Mouse (Mus musculus) heart, embryonic 14.5 days (tissue): ENCODE results near the gene Slc13a4. TPM values are rescaled to one million over a fixed set of nuclear protein-coding genes. Genes with fewer than 3 reads are reported as not detected.

Source experiments
- ATAC-seq: fragments of 200-750 bp; cut with Nextera tagmentation; 2 replicates; pipeline ENCODE4 v1.8.0; 2017; ENCODE audit warnings: low read depth, moderate TSS enrichment; ENCODE audit not compliant: insufficient number of reproducible peaks, insufficient read depth, low FRiP score
- H3K27ac ChIP-seq, 2 experiments: fragments of 200-500 bp in 1 of 2; fragments of 300-500 bp in 1 of 2; sonication (generic) in 1 of 2; replicated peaks in 1 of 2; 2 replicates each; pipeline ENCODE4 v1.5.1; 2012 to 2014; ENCODE audit warnings: low read depth in 2 of 2, low read length in 2 of 2, control low read depth in 1 of 2, mild to moderate bottlenecking in 1 of 2, mixed read lengths in 1 of 2; ENCODE audit not compliant: control insufficient read depth in 1 of 2, insufficient read depth in 1 of 2
- H3K27me3 ChIP-seq: fragments of 300-500 bp; sonication (generic); 2 replicates; pipeline ENCODE4 v1.6.1; 2014; ENCODE audit warnings: mild to moderate bottlenecking, low read length, control low read depth; ENCODE audit not compliant: control insufficient read depth, insufficient read depth
- H3K36me3 ChIP-seq: fragments of 300-500 bp; sonication (generic); 2 replicates; pipeline ENCODE4 v1.6.1; 2014; ENCODE audit warnings: mild to moderate bottlenecking, control low read depth, low read length, mixed read lengths; ENCODE audit not compliant: control insufficient read depth, insufficient read depth
- H3K4me1 ChIP-seq, 2 experiments: fragments of 200-500 bp in 1 of 2; fragments of 300-500 bp in 1 of 2; sonication (generic) in 1 of 2; 2 replicates each; pipeline ENCODE4 v1.6.1; 2012 to 2014; ENCODE audit warnings: low read length in 2 of 2, control low read depth in 1 of 2, mixed read lengths in 1 of 2; ENCODE audit not compliant: control insufficient read depth in 2 of 2, insufficient read depth in 2 of 2
- H3K4me2 ChIP-seq: fragments of 300-500 bp; sonication (generic); 2 replicates; pipeline ENCODE4 v1.6.1; 2014; ENCODE audit warnings: mild to moderate bottlenecking, low read length
- H3K4me3 ChIP-seq, 2 experiments: fragments of 200-500 bp in 1 of 2; fragments of 300-500 bp in 1 of 2; sonication (generic) in 1 of 2; 2 replicates each; pipeline ENCODE4 v1.5.1; 2012 to 2014; ENCODE audit warnings: low read length in 2 of 2, mild to moderate bottlenecking in 2 of 2, control low read depth in 1 of 2, low read depth in 1 of 2, moderate library complexity in 1 of 2; ENCODE audit not compliant: control insufficient read depth in 1 of 2, insufficient read depth in 1 of 2
- H3K9ac ChIP-seq: fragments of 300-500 bp; sonication (generic); 2 replicates; pipeline ENCODE4 v1.6.1; 2014; ENCODE audit warnings: mild to moderate bottlenecking, low read length
- H3K9me3 ChIP-seq: fragments of 300-500 bp; sonication (generic); 2 replicates; pipeline ENCODE4 v1.6.1; 2016; ENCODE audit warnings: low read length, control low read depth; ENCODE audit not compliant: control insufficient read depth
- WGBS: fragments of 180-500 bp; shearing (Covaris S2); extraction: QIAGEN DNeasy Blood & Tissue Kit; methylation state at CpG from one replicate; pipeline ENCODE4 v1.1.7; 2014; 5-methylcytosine and 5-hydroxymethylcytosine counted together
- polyA plus RNA-seq: library from polyadenylated mRNA; unstranded; fragments of >200 nt; fragmentation: Nextera tagmentation; extraction: Ambion mirVana; gene quantifications from 2 replicates; pipeline ENCODE4 v1.2.1, GENCODE M21; 2014

Gene Slc13a4
- polyA plus RNA-seq, 1 experiment from 2014 or later = 1.3 TPM

GRCm38 (mm10) chr6:35303355-35303900, 4.5 kb downstream of the Slc13a4 start:
- Histone ChIP-seq H3K4me3 (no peak overlapping the region), H3K4me1 (peaks cover 7 to 14% of the 10 kb centered on the region in 2 experiments), H3K9me3 (no peaks in the 10 kb centered on the region), H3K36me3 (no peaks in the 10 kb centered on the region), H3K27me3 (no peaks in the 10 kb centered on the region), H3K4me2 (no peak overlapping the region), H3K27ac (no peak overlapping the region), H3K9ac (no peak overlapping the region)
- WGBS = 65% methylated on average over 11 of the region's 11 CpGs
- ATAC-seq = no peak

DNA sequence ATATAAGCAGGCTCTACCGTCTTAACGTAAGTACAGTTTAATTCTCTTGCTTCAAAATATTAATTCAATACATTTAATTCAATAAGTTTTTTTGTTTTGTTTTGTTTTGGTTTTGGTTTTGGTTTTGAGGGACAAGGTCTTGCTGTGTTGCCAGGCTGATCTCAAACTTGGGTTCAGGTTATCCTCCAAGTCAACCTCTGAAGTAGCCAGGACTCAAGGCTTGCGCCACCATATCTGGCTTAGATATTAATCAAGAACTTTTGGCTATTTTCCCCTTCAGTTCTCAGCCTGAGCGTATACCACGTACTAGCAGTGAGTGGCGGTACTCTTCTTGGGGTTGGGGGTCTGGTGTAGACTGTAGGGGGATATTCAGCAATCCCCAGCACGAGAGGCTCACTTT, 5.3 kb downstream of the Slc13a4 start:
- no peak overlapping the region for H3K4me2 ChIP-seq
- no peaks in the 10 kb centered on the region for H3K36me3 ChIP-seq
- 95% methylated on average over 7 of the region's 7 CpGs for WGBS
- no peak overlapping the region for H3K4me3 ChIP-seq
- ATAC-seq = no peak
- H3K9me3 ChIP-seq = no peaks in the 10 kb centered on the region
- H3K27ac ChIP-seq = no peak overlapping the region
- no peaks in the 10 kb centered on the region for H3K27me3 ChIP-seq
- H3K9ac ChIP-seq = no peak overlapping the region
- peaks cover 15 to 18% of the 10 kb centered on the region in 2 experiments for H3K4me1 ChIP-seq

GRCm38 (mm10) chr6:35298323-35298722, 9.6 kb downstream of the Slc13a4 start:
- Histone ChIP-seq H3K4me2 (peak overlapping the region; percentile 39), H3K9ac (peak overlapping the region; percentile 57), H3K4me3 (no peak overlapping the region), H3K27ac (peak overlapping the region; percentile 89 to 93), H3K27me3 (no peaks in the 10 kb centered on the region), H3K36me3 (no peaks in the 10 kb centered on the region), H3K4me1 (peaks cover 20 to 27% of the 10 kb centered on the region in 2 experiments), H3K9me3 (peaks cover 4% of the 10 kb centered on the region; the same call in 1 of the 2 replicates)
- 5% methylated on average over 6 of the region's 6 CpGs for WGBS
- ATAC-seq = peak; percentile 58; the same call in 1 of the 2 replicates

DNA sequence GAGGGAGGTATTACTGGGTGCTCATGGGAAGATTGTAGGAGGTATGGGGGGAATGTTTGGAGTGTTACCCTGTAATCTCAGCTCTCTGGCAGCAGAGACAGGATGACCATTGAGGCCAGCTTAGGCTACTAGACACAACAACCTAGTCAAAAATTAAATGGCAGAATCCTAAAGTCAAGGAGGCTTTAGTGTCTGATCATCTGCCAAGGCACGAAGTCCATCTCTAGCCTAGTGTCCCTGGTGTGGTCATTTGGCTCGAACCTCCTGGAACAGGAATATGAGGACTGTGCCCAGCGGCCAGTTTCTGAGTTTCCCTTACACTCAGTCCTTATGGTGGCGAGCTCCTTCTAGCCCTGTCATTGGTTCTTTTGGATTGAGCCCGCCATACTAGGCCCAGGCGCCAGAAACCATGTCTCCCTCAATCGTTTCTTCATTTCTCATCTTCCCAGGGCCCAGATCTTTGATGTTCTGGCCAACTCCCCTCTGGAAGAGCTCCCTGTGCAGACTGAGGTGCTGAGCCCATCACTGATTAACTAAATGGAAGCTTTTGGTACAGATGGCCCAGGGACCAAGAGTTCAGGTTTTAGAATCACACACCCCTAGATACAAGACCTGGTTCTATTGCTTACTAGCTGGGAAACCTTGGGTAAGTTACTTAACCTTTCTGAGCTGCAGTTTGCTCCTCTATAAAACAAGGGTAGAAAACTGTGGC, 10.3 kb downstream of the Slc13a4 start:
- peak overlapping the region; percentile 89 to 93 for H3K27ac ChIP-seq

GRCm38 (mm10) chr6:35297001-35297400, 10.9 kb downstream of the Slc13a4 start:
- 29% methylated on average over 2 of the region's 2 CpGs for WGBS
- Histone ChIP-seq H3K4me3 (no peak overlapping the region), H3K27ac (peak overlapping the region; percentile 54 to 93; a peak in 1 of 4 replicates), H3K36me3 (no peaks in the 10 kb centered on the region), H3K9ac (no peak overlapping the region), H3K4me2 (no peak overlapping the region), H3K27me3 (no peaks in the 10 kb centered on the region), H3K9me3 (peaks cover 4% of the 10 kb centered on the region; the same call in 1 of the 2 replicates), H3K4me1 (peaks cover 20 to 27% of the 10 kb centered on the region in 2 experiments)
- no peak for ATAC-seq

More for the DNA sequence above, 10.3 kb downstream of the Slc13a4 start:
- Histone ChIP-seq H3K9ac (peak overlapping the region; percentile 57), H3K36me3 (no peaks in the 10 kb centered on the region), H3K27me3 (no peaks in the 10 kb centered on the region), H3K4me2 (peak overlapping the region; percentile 39; the same call in 1 of the 2 replicates), H3K4me3 (no peak overlapping the region), H3K4me1 (peaks cover 20 to 27% of the 10 kb centered on the region in 2 experiments), H3K9me3 (peaks cover 4% of the 10 kb centered on the region; the same call in 1 of the 2 replicates)
- ATAC-seq = no peak
- whole genome bisulfite sequencing = 93% methylated on average over 7 of the region's 7 CpGs

- Histone ChIP-seq H3K27ac (no peak overlapping the region), H3K27me3 (no peaks in the 10 kb centered on the region), H3K4me2 (no peak overlapping the region), H3K36me3 (no peaks in the 10 kb centered on the region), H3K9ac (no peak overlapping the region), H3K4me3 (no peak overlapping the region), H3K9me3 (peaks cover 4% of the 10 kb centered on the region; the same call in 1 of the 2 replicates), H3K4me1 (peaks cover 20 to 27% of the 10 kb centered on the region in 2 experiments)
- WGBS = 78% methylated on average over 2 of the region's 2 CpGs
- ATAC-seq = no peak
Observed at GRCm38 (mm10) chr6:35294964-35295363, 13.0 kb downstream of the Slc13a4 start.

- peaks cover 4% of the 10 kb centered on the region; the same call in 1 of the 2 replicates for H3K9me3 ChIP-seq
- no peak overlapping the region for H3K4me3 ChIP-seq
- H3K4me1 ChIP-seq = peaks cover 17% of the 10 kb centered on the region in 2 experiments
- ATAC-seq = no peak
- no peak overlapping the region for H3K27ac ChIP-seq
- H3K36me3 ChIP-seq = no peaks in the 10 kb centered on the region
- no peak overlapping the region for H3K4me2 ChIP-seq
- H3K27me3 ChIP-seq = no peaks in the 10 kb centered on the region
- 93% methylated on average over 8 of the region's 8 CpGs for WGBS
- no peak overlapping the region for H3K9ac ChIP-seq
Observed at GRCm38 (mm10) chr6:35289676-35290075, 18.3 kb downstream of the Slc13a4 start.
